ENCODE assay signal across 29 mouse cellular contexts in the genomic region with DNA sequence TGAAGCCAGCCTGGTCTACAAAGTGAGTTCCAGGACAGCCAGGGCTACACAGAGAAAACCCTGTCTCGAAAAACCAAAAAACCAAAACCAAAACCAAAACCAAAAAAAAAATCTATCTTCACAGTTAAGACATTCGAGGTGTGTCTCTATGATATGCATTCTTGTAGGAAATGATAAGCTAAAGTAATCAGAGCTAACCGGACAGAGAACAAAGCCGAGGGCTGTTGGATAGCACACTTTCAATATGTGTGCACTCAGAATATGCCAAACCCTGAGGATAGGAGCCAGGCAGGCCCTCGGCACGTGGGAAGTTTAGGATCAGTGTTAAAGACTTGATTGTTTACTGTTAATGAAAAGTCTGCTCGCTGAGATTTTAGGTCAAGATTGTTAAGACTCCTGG. TPM values are rescaled to one million over a fixed set of nuclear protein-coding genes. Genes with fewer than 3 reads are reported as not detected.
DNase-seq lines count a peak whose midpoint lies in the region; ATAC-seq and TF ChIP-seq lines count a peak whose summit lies in the region.
"Had no signal": no experiment of that assay in that cellular context is flagged by ENCODE, and none has a peak within 500 bp of the region (broad histone marks: within the 10 kb centered on the region; RNA-seq: fewer than 3 reads in every experiment).

No protein-coding gene starts in this region.

- no peak for DNase-seq in MEL (ENCODE audit: low read depth, low spot score)
- no peak for DNase-seq in left cerebral cortex, postnatal 14 days (ENCODE audit: low spot score in 2 of 2)
- DNase-seq in spleen, adult 12 weeks (ENCODE audit: low spot score): no peak
- DNase-seq: adrenal gland, adult 8-10 months; adrenal gland, postnatal 25 days; B cell, adult 2 months; cerebellum, adult 11-12 months; cerebellum, adult 8-10 months; cerebellum, postnatal 10 days; cerebellum, postnatal 36 days; embryo, embryonic 11 days; gastrocnemius, adult 2 months; gastrocnemius, postnatal 14 days; heart, adult 18-20 months; heart, postnatal 10 days; heart, postnatal 36 days had no signal

- no peak for TF ChIP-seq POLR2A in MEL (IDR thresholded peaks at IDR 0.05; ENCODE audit: control insufficient read depth in 1 of 2, insufficient read depth in 1 of 2, low read depth in 1 of 2, low read length in 2 of 2, poor library complexity in 1 of 2)

- peaks cover 10% of the 10 kb centered on the region; the same call in 1 of the 2 replicates for H3K4me1 ChIP-seq in intestine, postnatal 0 days (replicated peaks; ENCODE audit: control insufficient read depth, insufficient read depth, low read length)
- H3K4me1 ChIP-seq in intestine, embryonic 15.5 days (replicated peaks): 0 out of 2 replicates have a peak, but pooled peaks cover 6% of the 10 kb centered on the region
- H3K4me1 ChIP-seq in MEL (ENCODE audit: control insufficient read depth in 1 of 2, insufficient read depth in 2 of 2, low read length in 2 of 2): peaks cover 12 to 28% of the 10 kb centered on the region in 2 experiments
- H3K4me1 ChIP-seq: embryonic facial prominence, embryonic 13.5 days; forebrain, embryonic 13.5 days had no signal

- TF ChIP-seq CTCF in intestine, postnatal 0 days (IDR thresholded peaks at IDR 0.05; ENCODE audit: low read depth): no peak
- no peak for TF ChIP-seq CTCF in MEL (IDR thresholded peaks at IDR 0.05 in 2 of 3, conservative IDR thresholded peaks at IDR 0.05 in 1 of 3; ENCODE audit: control insufficient read depth in 1 of 3, insufficient read depth in 1 of 3, low read depth in 2 of 3, low read length in 3 of 3, poor library complexity in 1 of 3, severe bottlenecking in 1 of 3)

- H3K27me3 ChIP-seq in intestine, postnatal 0 days (replicated peaks; ENCODE audit: control insufficient read depth, insufficient read depth, low read length): no peaks in the 10 kb centered on the region
- no peaks in the 10 kb centered on the region for H3K27me3 ChIP-seq in intestine, embryonic 15.5 days (replicated peaks)
- no peaks in the 10 kb centered on the region for H3K27me3 ChIP-seq in MEL (ENCODE audit: control insufficient read depth in 1 of 2, insufficient read depth in 2 of 2, low read length in 2 of 2)
- H3K27me3 ChIP-seq: embryonic facial prominence, embryonic 13.5 days; forebrain, embryonic 13.5 days; heart, embryonic 12.5 days; heart, embryonic 15.5 days had no signal

- H3K9ac ChIP-seq in intestine, postnatal 0 days (ENCODE audit: low read depth, low read length): no peak overlapping the region
- no peak overlapping the region for H3K9ac ChIP-seq in intestine, embryonic 15.5 days
- H3K9ac ChIP-seq in MEL (ENCODE audit: control insufficient read depth, low read depth, low read length, poor library complexity, severe bottlenecking): no peak overlapping the region
- H3K9ac ChIP-seq: embryonic facial prominence, embryonic 13.5 days; forebrain, embryonic 13.5 days; heart, embryonic 12.5 days; heart, embryonic 15.5 days; hindbrain, embryonic 14.5 days had no signal

- peak in 1 of 2 experiments; percentile 55; a peak in 2 of 4 replicates for TF ChIP-seq EP300 in MEL (IDR thresholded peaks at IDR 0.05; ENCODE audit: low read depth in 1 of 2, low read length in 2 of 2)

- no peaks in the 10 kb centered on the region for H3K79me2 ChIP-seq in MEL (ENCODE audit: control insufficient read depth, insufficient read depth, low read length, poor library complexity)

- ATAC-seq in intestine, postnatal 0 days: no peak
- no peak for ATAC-seq in intestine, embryonic 15.5 days
- peak; percentile 43; the same call in 1 of the 2 replicates for ATAC-seq in megakaryocyte-erythroid progenitor cell, adult 5-6 weeks (replicated peaks; ENCODE audit: low FRiP score, low TSS enrichment, poor library complexity, severe bottlenecking)
- ATAC-seq: activated CD4-positive, CD25-positive, alpha-beta regulatory T cell, adult 4 months; forebrain, embryonic 13.5 days; forebrain, embryonic 16.5 days; hindbrain, postnatal 0 days had no signal

- no peaks in the 10 kb centered on the region for H3K36me3 ChIP-seq in intestine, postnatal 0 days (ENCODE audit: control insufficient read depth, insufficient read depth)
- H3K36me3 ChIP-seq in intestine, embryonic 15.5 days: no peaks in the 10 kb centered on the region
- H3K36me3 ChIP-seq in MEL (ENCODE audit: control insufficient read depth in 1 of 2, insufficient read depth in 2 of 2, low read length in 2 of 2): peaks cover 0 to 25% of the 10 kb centered on the region in 2 experiments; a peak in 3 of 4 replicates
- H3K36me3 ChIP-seq: heart, embryonic 15.5 days had no signal

- H3K9me3 ChIP-seq in intestine, postnatal 0 days (ENCODE audit: control insufficient read depth): no peaks in the 10 kb centered on the region
- H3K9me3 ChIP-seq in intestine, embryonic 15.5 days: no peaks in the 10 kb centered on the region
- H3K9me3 ChIP-seq in MEL (replicated peaks; ENCODE audit: insufficient read depth, low read length): no peaks in the 10 kb centered on the region
- H3K9me3 ChIP-seq: forebrain, embryonic 13.5 days; heart, embryonic 15.5 days had no signal

- TF ChIP-seq RAD21 in MEL (IDR thresholded peaks at IDR 0.05; ENCODE audit: low read depth, low read length): no peak

- H3K27ac ChIP-seq in intestine, postnatal 0 days (ENCODE audit: low read depth, low read length): peak overlapping the region; percentile 28; the same call in 1 of the 2 replicates
- H3K27ac ChIP-seq in intestine, embryonic 15.5 days: no peak overlapping the region
- H3K27ac ChIP-seq in MEL (ENCODE audit: control insufficient read depth, low read depth, low read length): no peak overlapping the region
- H3K27ac ChIP-seq: embryonic facial prominence, embryonic 10.5 days; embryonic facial prominence, embryonic 13.5 days; forebrain, embryonic 13.5 days; gastrocnemius, adult 2 months; heart, embryonic 15.5 days; hindbrain, embryonic 14.5 days; hindbrain, postnatal 0 days had no signal

- intact Hi-C loops in left cerebral cortex, postnatal 14 days (cut with DNase I): no loop called here

- no peak overlapping the region for H3K4me3 ChIP-seq in intestine, postnatal 0 days (ENCODE audit: low read depth, low read length)
- no peak overlapping the region for H3K4me3 ChIP-seq in intestine, embryonic 15.5 days (replicated peaks)
- H3K4me3 ChIP-seq in MEL (ENCODE audit: control insufficient read depth in 1 of 2, insufficient read depth in 1 of 2, low read depth in 2 of 2, low read length in 2 of 2): no peak overlapping the region
- H3K4me3 ChIP-seq: embryonic facial prominence, embryonic 10.5 days; embryonic facial prominence, embryonic 13.5 days; erythroblast, embryonic 14.5 days; forebrain, embryonic 13.5 days; gastrocnemius, adult 2 months; heart, embryonic 12.5 days; heart, embryonic 15.5 days had no signal

- WGBS in intestine, postnatal 0 days: 55% methylated on average over 7 of the region's 7 CpGs
- 63% methylated on average over 7 of the region's 7 CpGs for WGBS in intestine, embryonic 15.5 days

- peak overlapping the region; percentile 9; the same call in 1 of the 2 replicates for H3K4me2 ChIP-seq in intestine, postnatal 0 days (replicated peaks; ENCODE audit: low read depth)
- no peak overlapping the region for H3K4me2 ChIP-seq in intestine, embryonic 15.5 days (replicated peaks)
- H3K4me2 ChIP-seq: embryonic facial prominence, embryonic 13.5 days; forebrain, embryonic 13.5 days; heart, embryonic 12.5 days; heart, embryonic 15.5 days; hindbrain, embryonic 14.5 days had no signal

TF ChIP-seq in MEL, 35 proteins besides CTCF, POLR2A, EP300 and RAD21:
- no peak for TF ChIP-seq ELF1 (IDR thresholded peaks at IDR 0.05; ENCODE audit: low read depth, low read length)
- TF ChIP-seq TCF12 (IDR thresholded peaks at IDR 0.05; ENCODE audit: low read depth, low read length): peak; percentile 58; the same call in 1 of the 2 replicates
- peak; percentile 58 for TF ChIP-seq GATA1 (IDR thresholded peaks at IDR 0.05; ENCODE audit: low read depth, low read length)
- no peak for TF ChIP-seq MYC (IDR thresholded peaks at IDR 0.05; ENCODE audit: low read depth, low read length)
- no peak for TF ChIP-seq CHD1 (IDR thresholded peaks at IDR 0.05; ENCODE audit: low read depth, low read length)
- peak; percentile 47; the same call in 1 of the 2 replicates for TF ChIP-seq ETS1 (IDR thresholded peaks at IDR 0.05; ENCODE audit: low read depth, low read length)
- TF ChIP-seq ZKSCAN1 (IDR thresholded peaks at IDR 0.05; ENCODE audit: low read depth, low read length): no peak
- no peak for TF ChIP-seq TAL1 (IDR thresholded peaks at IDR 0.05; ENCODE audit: low read length)
- TF ChIP-seq NELFE (IDR thresholded peaks at IDR 0.05; ENCODE audit: low read depth, low read length): no peak
- TF ChIP-seq SMC3 (IDR thresholded peaks at IDR 0.05; ENCODE audit: low read depth, low read length): no peak
- TF ChIP-seq ZMIZ1 (IDR thresholded peaks at IDR 0.05; ENCODE audit: low read depth, low read length): no peak
- TF ChIP-seq RCOR1 (IDR thresholded peaks at IDR 0.05; ENCODE audit: low read depth, low read length): peak; percentile 66; the same call in 1 of the 2 replicates
- no peak for TF ChIP-seq CHD2 (IDR thresholded peaks at IDR 0.05; ENCODE audit: low read length)
- peak; percentile 55; the same call in 1 of the 2 replicates for TF ChIP-seq ZNF384 (IDR thresholded peaks at IDR 0.05; ENCODE audit: low read depth, low read length)
- no peak for TF ChIP-seq UBTF (IDR thresholded peaks at IDR 0.05; ENCODE audit: borderline replicate concordance, insufficient read depth, low read depth, low read length)
- TF ChIP-seq MAX (IDR thresholded peaks at IDR 0.05; ENCODE audit: low read length): no peak
- TF ChIP-seq POLR2AphosphoS2 (IDR thresholded peaks at IDR 0.05; ENCODE audit: low read length): no peak
TF ChIP-seq in MEL: peak in this region for 5.

RNA-seq across cellular contexts. Expression of a gene that starts 58.6 kb away (rescaled TPM):
- 27.8 and 28.2 TPM in 2 replicates for polyA plus RNA-seq in intestine, postnatal 0 days (2015; fragmentation: Nextera tagmentation; extraction: Ambion mirVana)
- 27.1 and 28.4 TPM in 2 replicates for polyA plus RNA-seq in intestine, embryonic 15.5 days (2015; fragmentation: Nextera tagmentation; extraction: Ambion mirVana)
- 18.8 and 21.5 TPM in 2 replicates for total RNA-seq in MEL (2012; rRNA removed)
- polyA plus RNA-seq in MEL (2012; ENCODE audit: insufficient read depth in 1 of 2, insufficient read length in 2 of 2, low read depth in 1 of 2, low replicate concordance in 2 of 2, missing spikeins in 1 of 2): 100 to 1,000 TPM in 1 of 2 experiments, 10 to 100 TPM in 1; 39.7 to 188 TPM
- 96.9 and 132 TPM in 2 replicates for total RNA-seq in megakaryocyte-erythroid progenitor cell, adult 5-6 weeks (2014; fragmentation: Nextera tagmentation)
- total RNA-seq in megakaryocyte-erythroid progenitor cell, adult 5-6 weeks (2017): 45.9 and 90.8 TPM in 2 replicates
- total RNA-seq in left cerebral cortex, postnatal 14 days (2021): 10 to 100 TPM; 48.3 to 49.7 TPM
